ENCODE assay signal across 9 mouse cellular contexts in genomic region chr2:119300819-119301493, GRCm38 (mm10). TPM values are rescaled to one million over a fixed set of nuclear protein-coding genes. Genes with fewer than 3 reads are reported as not detected.
DNase-seq lines count a peak whose midpoint lies in the region; ATAC-seq lines count a peak whose summit lies in the region.
"Had no signal": no experiment of that assay in that cellular context is flagged by ENCODE, and none has a peak within 500 bp of the region (broad histone marks: within the 10 kb centered on the region; RNA-seq: fewer than 3 reads in every experiment).

No protein-coding gene starts in this region.

- ATAC-seq in embryonic facial prominence, embryonic 15.5 days (ENCODE audit: insufficient number of reproducible peaks, low FRiP score, low TSS enrichment, low read depth) = peak; percentile 8; the same call in 1 of the 2 replicates
- peak; percentile 37 for ATAC-seq in hindbrain, embryonic 14.5 days (ENCODE audit: low FRiP score)
- ATAC-seq in limb, embryonic 15.5 days (ENCODE audit: insufficient number of reproducible peaks, low FRiP score, low TSS enrichment, low read depth) = no peak
- ATAC-seq in neural tube, embryonic 13.5 days (ENCODE audit: low read depth) = peak; percentile 33; the same call in 1 of the 2 replicates

- 40% methylated on average over 7 of the region's 7 CpGs for WGBS in embryonic facial prominence, embryonic 15.5 days
- WGBS in hindbrain, embryonic 14.5 days = 37% methylated on average over 7 of the region's 7 CpGs
- 50% methylated on average over 7 of the region's 7 CpGs for WGBS in limb, embryonic 15.5 days
- WGBS in neural tube, embryonic 13.5 days = 42% methylated on average over 7 of the region's 7 CpGs

- peaks cover 29% of the 10 kb centered on the region for H3K4me1 ChIP-seq in embryonic facial prominence, embryonic 15.5 days
- H3K4me1 ChIP-seq in hindbrain, embryonic 14.5 days (replicated peaks; ENCODE audit: control insufficient read depth, insufficient read depth, low read length) = peaks cover 2% of the 10 kb centered on the region; the same call in 1 of the 2 replicates
- peaks cover 25% of the 10 kb centered on the region for H3K4me1 ChIP-seq in limb, embryonic 15.5 days
- H3K4me1 ChIP-seq in neural tube, embryonic 13.5 days (replicated peaks) = peaks cover 32% of the 10 kb centered on the region

- no peak overlapping the region for H3K4me3 ChIP-seq in embryonic facial prominence, embryonic 15.5 days (replicated peaks)
- no peak overlapping the region for H3K4me3 ChIP-seq in hindbrain, embryonic 14.5 days (replicated peaks; ENCODE audit: low read length)
- H3K4me3 ChIP-seq in limb, embryonic 15.5 days = no peak overlapping the region
- no peak overlapping the region for H3K4me3 ChIP-seq in neural tube, embryonic 13.5 days

- no peaks in the 10 kb centered on the region for H3K27me3 ChIP-seq in embryonic facial prominence, embryonic 15.5 days
- no peaks in the 10 kb centered on the region for H3K27me3 ChIP-seq in hindbrain, embryonic 14.5 days (ENCODE audit: control insufficient read depth, insufficient read depth, low read length)
- no peaks in the 10 kb centered on the region for H3K27me3 ChIP-seq in limb, embryonic 15.5 days
- H3K27me3 ChIP-seq in neural tube, embryonic 13.5 days = no peaks in the 10 kb centered on the region
- H3K27me3 ChIP-seq: Patski had no signal

- DNase-seq in layer of hippocampus, postnatal 10 days (ENCODE audit: low spot score in 2 of 2) = peak; percentile 63 to 74
- DNase-seq in layer of hippocampus, adult 9-11 months = no peak
- no peak for DNase-seq in hindbrain, embryonic 14.5 days (ENCODE audit: low spot score)
- DNase-seq in urinary bladder, adult 18-20 months (ENCODE audit: low spot score in 2 of 2) = no peak
- DNase-seq in right cerebral cortex, postnatal 14 days = no peak

- H3K9me3 ChIP-seq in embryonic facial prominence, embryonic 15.5 days (replicated peaks) = no peaks in the 10 kb centered on the region
- H3K9me3 ChIP-seq in hindbrain, embryonic 14.5 days (ENCODE audit: control insufficient read depth, low read length) = no peaks in the 10 kb centered on the region
- no peaks in the 10 kb centered on the region for H3K9me3 ChIP-seq in limb, embryonic 15.5 days
- H3K9me3 ChIP-seq in neural tube, embryonic 13.5 days = no peaks in the 10 kb centered on the region

- no peak overlapping the region for H3K9ac ChIP-seq in embryonic facial prominence, embryonic 15.5 days
- H3K9ac ChIP-seq in hindbrain, embryonic 14.5 days = no peak overlapping the region
- no peak overlapping the region for H3K9ac ChIP-seq in limb, embryonic 15.5 days
- H3K9ac ChIP-seq in neural tube, embryonic 13.5 days = 0 out of 2 replicates have a peak overlapping the region, but pooled peaks have one; percentile 1

- peaks cover 32% of the 10 kb centered on the region for H3K36me3 ChIP-seq in embryonic facial prominence, embryonic 15.5 days
- peaks cover 36% of the 10 kb centered on the region for H3K36me3 ChIP-seq in hindbrain, embryonic 14.5 days (replicated peaks; ENCODE audit: control insufficient read depth, insufficient read depth)
- peaks cover 29% of the 10 kb centered on the region for H3K36me3 ChIP-seq in limb, embryonic 15.5 days
- peaks cover 33% of the 10 kb centered on the region for H3K36me3 ChIP-seq in neural tube, embryonic 13.5 days

- H3K27ac ChIP-seq in embryonic facial prominence, embryonic 15.5 days (replicated peaks) = peak overlapping the region; percentile 34
- peak overlapping the region; percentile 65; the same call in 1 of the 2 replicates for H3K27ac ChIP-seq in hindbrain, embryonic 14.5 days
- H3K27ac ChIP-seq in limb, embryonic 15.5 days = no peak overlapping the region
- H3K27ac ChIP-seq in neural tube, embryonic 13.5 days (replicated peaks) = peak overlapping the region; percentile 55

- peak overlapping the region; percentile 36 for H3K4me2 ChIP-seq in embryonic facial prominence, embryonic 15.5 days (replicated peaks)
- H3K4me2 ChIP-seq in hindbrain, embryonic 14.5 days (replicated peaks) = no peak overlapping the region
- 0 out of 2 replicates have a peak overlapping the region, but pooled peaks have one; percentile 15 for H3K4me2 ChIP-seq in limb, embryonic 15.5 days
- H3K4me2 ChIP-seq in neural tube, embryonic 13.5 days = peak overlapping the region; percentile 31; the same call in 1 of the 2 replicates

RNA-seq across cellular contexts. Expression of gene Vps18, which starts 12.4 kb away (rescaled TPM):
- total RNA-seq in layer of hippocampus, postnatal 10 days (2021) = 10 to 100 TPM; 31.7 to 34.3 TPM
- 18.8 and 19.6 TPM in 2 replicates for polyA plus RNA-seq in embryonic facial prominence, embryonic 15.5 days (2015; fragmentation: Nextera tagmentation; extraction: Ambion mirVana)
- polyA plus RNA-seq in hindbrain, embryonic 14.5 days (2014; fragmentation: Nextera tagmentation; extraction: Ambion mirVana) = 19.3 and 19.7 TPM in 2 replicates
- 17.6 and 19.5 TPM in 2 replicates for polyA plus RNA-seq in limb, embryonic 15.5 days (2015; fragmentation: Nextera tagmentation; extraction: Ambion mirVana)
- polyA plus RNA-seq in neural tube, embryonic 13.5 days (2015; fragmentation: Nextera tagmentation; extraction: Ambion mirVana) = 23.9 and 24.2 TPM in 2 replicates

RNA-seq across cellular contexts. Expression of gene Dll4, which starts 24.6 kb away (rescaled TPM):
- 1 to 10 TPM; 7.4 to 7.6 TPM for total RNA-seq in layer of hippocampus, postnatal 10 days (2021)
- polyA plus RNA-seq in embryonic facial prominence, embryonic 15.5 days (2015; fragmentation: Nextera tagmentation; extraction: Ambion mirVana) = 5.7 and 5.8 TPM in 2 replicates
- 3.9 and 4.8 TPM in 2 replicates for polyA plus RNA-seq in hindbrain, embryonic 14.5 days (2014; fragmentation: Nextera tagmentation; extraction: Ambion mirVana)
- 6.7 and 7.3 TPM in 2 replicates for polyA plus RNA-seq in limb, embryonic 15.5 days (2015; fragmentation: Nextera tagmentation; extraction: Ambion mirVana)
- polyA plus RNA-seq in neural tube, embryonic 13.5 days (2015; fragmentation: Nextera tagmentation; extraction: Ambion mirVana) = 4.9 and 5.3 TPM in 2 replicates

RNA-seq across cellular contexts. Expression of gene Rhov, which starts 29.9 kb away (rescaled TPM):
- total RNA-seq in layer of hippocampus, postnatal 10 days (2021) = 10 to 100 TPM; 12.4 to 15.6 TPM
- polyA plus RNA-seq in embryonic facial prominence, embryonic 15.5 days (2015; fragmentation: Nextera tagmentation; extraction: Ambion mirVana) = 37.1 and 37.9 TPM in 2 replicates
- polyA plus RNA-seq in hindbrain, embryonic 14.5 days (2014; fragmentation: Nextera tagmentation; extraction: Ambion mirVana) = 20.9 and 26.9 TPM in 2 replicates
- polyA plus RNA-seq in limb, embryonic 15.5 days (2015; fragmentation: Nextera tagmentation; extraction: Ambion mirVana) = 36.8 and 38.6 TPM in 2 replicates
- polyA plus RNA-seq in neural tube, embryonic 13.5 days (2015; fragmentation: Nextera tagmentation; extraction: Ambion mirVana) = 18.3 and 19.1 TPM in 2 replicates

RNA-seq across cellular contexts. Expression of gene Chac1, which starts 50.1 kb away (rescaled TPM):
- total RNA-seq in layer of hippocampus, postnatal 10 days (2021) = 1 to 10 TPM; 7.6 to 7.8 TPM
- polyA plus RNA-seq in embryonic facial prominence, embryonic 15.5 days (2015; fragmentation: Nextera tagmentation; extraction: Ambion mirVana) = 2.1 and 2.4 TPM in 2 replicates
- polyA plus RNA-seq in hindbrain, embryonic 14.5 days (2014; fragmentation: Nextera tagmentation; extraction: Ambion mirVana) = 8.8 and 10.3 TPM in 2 replicates
- polyA plus RNA-seq in limb, embryonic 15.5 days (2015; fragmentation: Nextera tagmentation; extraction: Ambion mirVana) = 1.1 TPM in 2 replicates
- polyA plus RNA-seq in neural tube, embryonic 13.5 days (2015; fragmentation: Nextera tagmentation; extraction: Ambion mirVana) = 6.2 TPM in 2 replicates

Comparison
In these comparisons a context has a peak if more than half of its experiments do, and no peak if none do; other contexts are left out.
1. DNase-seq: peak in layer of hippocampus, postnatal 10 days (2 of 2); none in layer of hippocampus, adult 9-11 months (single experiment), hindbrain, embryonic 14.5 days (single experiment), urinary bladder, adult 18-20 months (0 of 2) and right cerebral cortex, postnatal 14 days (single experiment).